Mouse (Mus musculus) urinary bladder, postnatal 25 days (tissue): ENCODE results near the gene Pbx1.

Experiments used
- DNase-seq: peaks from one replicate; pipeline ENCODE4 v3.0.0; 2022; ENCODE audit warnings: low spot score

The Pbx1 gene

DNA sequence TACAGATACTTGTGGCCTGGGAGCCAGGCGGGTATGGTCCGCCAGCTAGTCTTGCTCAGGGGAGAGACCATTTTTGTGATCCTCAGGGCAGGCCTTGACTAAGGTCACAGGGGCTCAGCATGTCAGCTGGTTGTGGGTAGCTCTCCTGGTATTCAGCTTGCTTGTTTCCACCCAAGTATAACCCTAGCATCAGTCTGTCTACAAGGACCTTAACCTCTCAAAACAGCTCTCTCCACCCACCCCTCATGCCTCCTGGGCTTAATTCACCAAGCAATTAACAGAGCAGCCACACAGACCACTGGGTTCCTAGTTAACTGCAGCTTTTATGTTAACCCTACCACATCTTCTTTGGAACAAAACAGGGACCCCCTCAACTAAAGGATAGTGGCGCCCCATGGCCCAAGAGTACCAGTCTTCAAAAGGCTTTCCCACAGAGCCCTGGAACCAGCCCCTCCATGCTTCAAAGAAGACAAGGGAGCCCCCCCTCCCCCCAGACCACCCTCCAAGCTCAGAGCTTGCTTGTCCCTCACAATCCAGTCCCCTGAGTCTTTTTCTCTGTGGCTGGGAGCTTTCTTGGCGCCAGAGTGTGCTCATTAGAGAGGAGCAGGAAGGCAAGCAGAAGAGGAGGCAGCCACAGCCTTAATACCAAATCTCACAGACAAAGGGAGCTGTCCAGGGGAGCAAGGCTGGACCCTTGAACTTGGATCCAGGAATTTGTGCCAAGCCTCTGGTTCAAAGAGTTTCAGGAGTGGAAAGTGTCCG lies 48.1 kb downstream of the Pbx1 start:
- DNase-seq, result no peak

DNA sequence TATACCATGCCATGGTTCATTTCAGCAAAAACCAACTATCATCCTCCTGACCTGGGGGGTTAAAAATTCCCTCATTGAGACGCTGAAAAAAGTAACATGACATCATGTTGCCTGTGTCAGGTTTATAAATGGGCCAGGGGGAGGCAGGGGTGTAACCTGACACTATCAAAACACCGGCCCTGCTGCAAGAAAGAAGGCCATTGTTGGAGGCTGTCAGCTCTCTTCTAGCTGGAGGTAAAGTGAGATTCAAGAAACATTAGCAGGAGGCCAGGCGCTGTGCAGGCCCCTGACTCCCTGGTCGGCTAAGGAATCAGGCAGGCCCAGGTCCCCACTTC lies 49.3 kb downstream of the Pbx1 start:
- DNase-seq, result no peak

DNA sequence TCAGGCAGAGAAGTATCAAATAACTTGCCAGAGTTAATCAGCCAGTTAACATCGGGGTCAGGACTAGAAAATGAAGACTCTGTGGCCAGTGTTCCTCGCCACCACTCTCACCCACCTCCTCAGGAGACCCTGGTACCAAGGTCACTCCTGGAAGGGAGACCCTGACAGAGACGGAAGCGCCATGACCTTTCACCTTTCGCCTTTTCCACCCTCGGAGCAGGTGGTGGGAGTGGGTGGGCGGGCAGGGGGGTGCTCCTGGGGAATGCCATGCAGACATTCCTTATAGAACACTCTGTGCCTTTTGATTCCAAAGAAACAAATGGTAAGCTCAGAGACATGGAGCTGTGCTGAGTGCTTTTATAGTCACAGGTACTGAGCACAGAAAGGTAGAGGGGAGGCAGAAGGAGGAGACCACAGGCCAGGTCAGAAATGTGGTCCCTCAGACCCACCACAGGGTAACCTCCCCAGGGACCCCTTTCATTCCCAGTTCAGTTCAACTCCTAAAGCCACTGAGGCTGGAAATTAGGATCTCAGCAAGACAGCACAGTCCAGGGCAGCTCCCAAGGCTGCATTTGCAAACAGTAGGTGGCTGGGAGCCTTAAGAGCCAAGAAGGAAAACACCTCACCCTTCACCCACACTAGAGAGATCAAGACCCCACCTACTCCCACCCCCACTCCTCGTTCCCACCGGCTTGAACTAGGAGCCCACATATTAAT lies 49.8 kb downstream of the Pbx1 start:
- no peak for DNase-seq

DNA sequence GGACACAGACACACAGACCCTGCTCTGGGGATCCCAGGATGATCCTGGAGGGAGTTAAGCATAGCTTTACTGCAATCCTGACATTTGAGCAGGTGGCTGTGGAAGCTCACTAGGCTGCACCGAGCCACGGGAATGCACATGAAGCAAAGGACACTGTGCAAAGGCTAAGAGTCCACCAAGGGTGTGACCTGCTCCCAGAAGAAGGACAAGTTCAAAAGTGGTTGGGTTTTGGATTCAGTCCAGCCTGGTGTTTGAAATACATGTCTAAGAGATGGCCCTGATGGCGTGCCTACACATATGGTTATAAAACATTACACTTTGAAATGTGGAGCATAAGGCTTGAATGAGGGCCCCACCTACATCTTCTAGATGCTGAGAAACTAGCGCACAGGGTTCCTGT lies 50.6 kb downstream of the Pbx1 start:
- DNase-seq, result no peak

DNA sequence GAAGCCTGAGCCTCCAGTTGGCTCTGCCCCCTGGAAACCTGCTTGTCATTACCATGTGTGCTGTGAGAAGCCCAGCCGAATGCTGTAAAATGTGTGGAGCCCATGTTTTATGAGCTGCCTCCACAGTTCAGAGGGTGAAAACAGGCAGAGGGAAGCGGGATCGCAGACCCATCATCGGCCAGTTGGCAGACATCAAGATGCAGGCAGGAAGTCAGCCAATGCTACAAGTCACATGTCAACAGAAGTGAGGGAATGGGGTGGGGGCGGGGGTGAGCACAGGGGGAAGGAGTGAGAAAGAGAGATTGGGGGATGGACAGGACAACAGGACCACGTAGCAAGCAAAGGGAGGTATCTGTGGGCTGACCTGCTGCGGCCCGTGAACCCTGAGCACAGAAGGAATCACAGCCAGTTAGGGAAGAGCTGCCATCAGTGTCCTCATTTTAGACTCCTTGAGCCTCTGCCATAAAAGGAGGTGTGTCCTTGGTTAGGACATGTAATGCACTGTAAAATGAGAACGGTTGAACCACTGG lies 51.8 kb downstream of the Pbx1 start:
- DNase-seq, result no peak

DNA sequence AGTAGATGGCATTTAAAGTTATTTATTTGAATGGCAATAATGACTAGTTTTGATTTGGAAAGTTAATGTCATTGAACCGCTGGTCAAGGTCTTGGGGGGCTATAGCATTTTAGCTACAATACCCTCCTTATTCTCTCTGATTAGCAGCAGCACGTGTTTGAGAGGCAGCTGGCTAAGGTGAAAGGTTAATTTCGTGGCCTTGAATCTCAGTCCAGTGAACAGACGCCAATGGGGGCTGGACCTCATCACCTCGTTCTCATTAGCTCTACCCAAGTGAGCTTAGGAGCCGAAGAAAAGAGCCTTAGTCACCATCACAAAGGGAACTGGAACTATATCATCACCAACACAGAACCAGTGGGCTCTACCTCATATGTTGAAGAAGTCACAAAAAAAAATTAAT lies 54.4 kb downstream of the Pbx1 start:
- no peak for DNase-seq

DNA sequence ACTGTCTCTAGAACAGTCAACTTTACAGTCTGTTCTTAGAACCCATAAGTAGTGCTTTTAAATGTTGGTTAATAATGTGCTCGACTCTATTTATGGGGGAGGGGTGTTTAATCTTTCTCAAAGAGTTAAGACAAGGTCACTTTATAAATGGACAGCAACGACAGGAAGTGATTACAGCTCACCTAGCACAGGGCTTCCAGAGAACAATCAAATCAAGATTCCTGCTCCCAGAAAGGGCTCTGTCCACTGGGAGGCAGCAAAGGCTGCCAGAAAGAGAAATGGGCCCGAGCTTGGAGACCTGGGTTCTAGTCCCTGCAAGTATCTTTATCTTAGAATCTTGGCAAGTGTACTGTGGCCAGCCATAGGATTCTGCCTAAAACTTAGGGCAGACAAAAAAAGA lies 55.7 kb downstream of the Pbx1 start:
- no peak for DNase-seq

DNA sequence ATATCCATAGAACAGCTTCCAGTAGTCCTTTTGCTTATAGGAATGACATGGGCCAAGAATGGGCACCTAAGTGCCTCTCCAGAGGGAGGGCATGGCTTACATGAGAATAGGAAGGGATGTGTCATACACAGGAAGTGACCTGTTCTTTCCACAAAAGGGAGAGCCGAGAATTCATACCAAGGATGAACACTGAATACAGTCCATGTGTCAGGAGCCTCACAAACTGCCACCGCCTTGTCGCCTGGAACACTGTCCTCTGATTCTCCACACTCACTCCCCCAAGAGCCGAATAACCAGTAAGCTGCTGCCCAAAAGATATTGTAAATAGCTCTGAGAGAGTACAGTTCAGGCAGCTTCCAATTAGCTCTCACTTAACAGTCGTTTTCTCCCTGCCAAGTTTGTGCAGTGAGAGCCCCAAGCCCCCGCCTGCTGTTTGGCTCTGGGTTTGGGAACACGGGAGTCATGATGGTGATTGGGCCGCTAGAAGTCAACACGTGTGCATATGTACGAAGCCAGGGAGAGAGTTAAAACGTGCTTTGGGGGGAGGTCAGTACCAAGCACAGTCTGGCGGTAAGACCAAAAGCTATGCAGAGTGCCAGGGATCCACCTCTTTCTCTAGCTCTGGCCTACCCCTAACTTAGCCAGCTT lies 57.0 kb downstream of the Pbx1 start:
- DNase-seq, result no peak

DNA sequence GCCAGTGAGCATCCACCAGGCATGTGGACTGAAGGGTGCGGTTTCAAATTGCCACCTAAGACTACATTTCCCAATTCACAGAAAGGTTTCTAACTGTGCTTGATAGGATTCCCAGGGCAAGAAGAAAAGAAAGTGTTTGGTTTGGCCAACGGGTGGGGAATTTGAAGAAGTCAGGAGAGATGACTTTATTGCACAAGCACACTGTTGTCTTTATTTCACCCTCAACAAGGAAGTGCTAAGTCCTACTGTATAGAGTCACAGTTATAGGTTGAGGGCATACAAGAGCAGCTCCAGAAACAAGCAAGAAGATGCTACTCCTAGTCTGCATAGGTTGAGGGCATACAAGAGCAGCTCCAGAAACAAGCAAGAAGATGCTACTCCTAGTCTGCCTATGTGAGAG lies 60.0 kb downstream of the Pbx1 start:
- no peak for DNase-seq

DNA sequence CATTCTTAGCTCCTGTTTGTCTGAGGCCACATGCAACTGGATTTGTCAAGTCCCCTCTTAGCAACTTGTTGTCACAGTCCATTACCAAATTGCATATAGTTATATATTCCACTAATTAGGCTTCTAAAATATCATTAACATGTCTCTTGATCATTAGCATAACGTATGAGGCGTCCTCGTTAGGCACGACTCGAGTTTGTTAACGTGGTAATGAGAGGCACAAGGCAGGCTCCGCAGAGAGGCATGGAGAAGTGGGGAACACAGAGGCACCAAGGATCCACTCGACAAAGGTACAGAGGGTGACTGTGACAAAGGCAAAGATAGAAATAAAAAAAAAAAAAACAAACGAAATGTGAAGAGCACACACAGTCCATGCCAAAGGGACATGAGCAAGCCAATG lies 61.1 kb downstream of the Pbx1 start:
- no peak for DNase-seq

DNA sequence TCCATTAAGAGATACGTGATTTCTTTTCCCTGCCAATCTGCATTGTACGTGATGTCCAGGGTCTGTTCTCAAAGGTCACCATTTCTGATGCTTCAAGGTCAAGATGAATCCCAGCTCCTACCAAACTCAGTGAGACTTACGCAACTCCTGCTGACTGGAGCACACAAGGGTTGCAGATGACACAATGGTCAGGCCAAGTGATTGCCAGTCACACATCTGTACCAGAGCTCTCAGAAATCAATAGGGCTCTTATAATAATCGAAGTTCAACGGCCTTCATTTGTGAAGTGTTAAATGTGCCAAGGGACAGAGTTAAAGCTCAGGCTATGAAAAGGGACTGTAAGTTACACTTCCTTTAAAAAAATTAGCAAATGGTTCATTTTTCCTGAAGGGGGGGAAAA lies 65.8 kb downstream of the Pbx1 start:
- DNase-seq, result no peak

DNA sequence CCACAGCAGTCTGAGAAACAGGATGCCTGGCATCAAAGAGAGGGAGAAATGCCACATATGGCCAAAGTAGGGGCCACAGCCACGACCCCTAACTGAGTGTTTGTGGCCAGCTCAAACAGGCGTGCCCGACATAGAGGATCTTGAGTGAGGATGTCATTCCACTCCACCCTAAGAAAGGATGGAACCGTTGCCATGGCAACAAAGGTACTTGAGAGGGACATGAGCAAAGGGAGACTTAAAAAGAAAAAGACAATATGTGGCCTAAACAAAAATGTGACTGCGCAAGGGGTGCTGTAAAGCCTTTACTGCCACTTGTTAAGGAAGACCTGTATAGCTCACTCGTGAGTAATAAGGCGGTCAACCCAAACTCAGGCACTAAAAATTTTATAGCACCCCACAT lies 67.7 kb downstream of the Pbx1 start:
- DNase-seq, result no peak

DNA sequence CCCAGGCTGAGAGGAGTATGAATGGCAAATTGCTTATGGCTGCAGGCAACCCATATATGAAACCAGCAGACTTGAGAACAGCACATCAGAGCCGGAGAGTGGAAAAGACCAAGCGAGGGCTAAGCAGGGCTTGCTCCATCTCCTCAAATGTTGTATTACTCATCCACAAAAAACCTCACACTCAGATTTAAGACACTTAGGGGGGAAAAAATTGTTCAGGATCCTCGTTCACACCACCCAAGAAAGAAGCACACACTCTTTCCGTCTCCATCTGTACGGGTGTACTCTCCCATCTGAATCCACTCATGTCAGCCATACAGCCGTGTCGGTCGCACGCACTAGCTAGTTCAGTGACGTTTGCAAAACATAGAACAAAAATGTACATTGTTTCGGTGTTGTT lies 69.0 kb downstream of the Pbx1 start:
- no peak for DNase-seq

DNA sequence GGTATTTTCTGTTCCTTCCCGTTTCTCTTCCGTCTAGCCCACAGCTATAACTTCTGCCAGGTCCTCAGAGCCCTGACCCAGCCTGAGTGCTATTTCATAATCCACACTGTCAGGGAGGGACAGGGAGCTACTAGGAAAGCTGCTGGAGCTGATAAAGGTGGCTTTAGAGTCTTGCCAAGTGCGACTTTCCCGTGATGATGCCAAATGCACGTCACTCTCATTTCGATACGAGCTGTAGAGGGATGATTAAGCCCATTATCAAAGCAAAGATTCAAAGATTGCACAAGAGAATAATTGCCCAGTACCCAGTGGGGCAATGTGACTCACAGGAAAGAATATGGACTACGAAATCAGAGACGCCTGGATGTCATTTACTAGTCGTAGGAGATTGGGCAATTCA lies 69.6 kb downstream of the Pbx1 start:
- no peak for DNase-seq

DNA sequence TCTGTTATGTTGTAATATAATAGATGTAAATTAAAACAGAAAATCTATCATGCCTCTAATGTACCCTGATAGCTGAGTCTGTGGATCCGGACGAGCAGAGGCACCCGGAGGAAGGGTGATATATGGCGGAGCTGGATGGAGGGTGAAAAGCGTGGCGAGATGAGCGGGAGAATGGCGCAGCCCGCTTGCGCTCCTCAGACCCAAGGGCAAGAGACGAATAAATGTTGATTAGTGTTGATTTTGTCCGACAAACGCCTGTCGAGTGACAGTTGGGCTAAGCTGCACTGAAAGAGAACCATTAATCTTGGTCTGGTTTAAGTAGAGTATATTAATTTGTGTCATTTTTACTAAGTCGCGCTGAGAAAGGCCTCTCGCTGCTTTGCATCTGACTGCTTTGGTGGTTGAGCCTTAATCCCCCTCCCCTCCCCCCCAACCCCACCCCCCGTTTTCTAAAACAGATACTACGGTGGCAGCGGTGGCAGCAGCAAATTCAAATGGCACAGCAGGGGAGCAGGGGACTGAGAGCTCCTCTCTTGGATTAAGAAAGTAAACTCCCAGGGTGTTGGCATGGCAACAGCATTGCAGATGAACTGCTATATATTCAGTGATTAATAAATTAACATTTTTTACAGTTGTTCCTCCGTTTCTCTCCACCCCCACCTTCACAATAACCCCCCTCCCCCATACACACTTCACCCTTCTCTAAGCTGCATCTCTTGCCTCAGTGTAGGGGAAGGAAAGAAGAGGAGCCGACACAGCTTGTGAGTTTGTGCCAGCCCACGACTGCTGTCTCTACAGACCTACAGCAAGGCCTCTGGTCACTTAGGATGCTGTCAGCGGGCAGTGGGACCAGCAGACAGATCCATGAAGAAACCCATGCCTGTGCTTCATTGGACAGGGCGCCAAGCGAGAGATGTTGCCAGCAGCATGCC lies 74.1 kb downstream of the Pbx1 start:
- DNase-seq, result no peak

DNA sequence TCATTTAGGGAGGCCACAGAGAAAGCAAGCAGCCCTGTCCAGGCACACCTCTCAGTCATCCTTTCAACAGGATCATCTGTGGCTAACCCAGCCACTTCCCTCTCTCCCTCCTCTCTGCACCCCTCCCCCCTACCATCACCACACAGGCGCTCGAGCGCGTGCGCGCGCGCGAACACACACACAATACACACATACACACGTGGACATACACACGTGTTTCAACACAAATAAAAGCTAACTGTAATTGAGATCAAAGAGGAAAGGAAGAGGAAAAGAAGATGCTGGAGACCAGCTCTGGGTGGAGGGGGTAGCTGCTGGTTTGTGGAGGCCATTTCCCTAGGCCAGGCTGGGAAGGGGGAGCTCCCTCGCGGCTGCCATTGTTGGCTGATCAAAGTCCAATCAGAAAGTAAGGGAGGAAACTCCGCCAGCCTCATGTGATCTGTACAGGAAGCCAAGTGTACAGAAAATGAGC lies 75.1 kb downstream of the Pbx1 start:
- DNase-seq, result no peak

DNA sequence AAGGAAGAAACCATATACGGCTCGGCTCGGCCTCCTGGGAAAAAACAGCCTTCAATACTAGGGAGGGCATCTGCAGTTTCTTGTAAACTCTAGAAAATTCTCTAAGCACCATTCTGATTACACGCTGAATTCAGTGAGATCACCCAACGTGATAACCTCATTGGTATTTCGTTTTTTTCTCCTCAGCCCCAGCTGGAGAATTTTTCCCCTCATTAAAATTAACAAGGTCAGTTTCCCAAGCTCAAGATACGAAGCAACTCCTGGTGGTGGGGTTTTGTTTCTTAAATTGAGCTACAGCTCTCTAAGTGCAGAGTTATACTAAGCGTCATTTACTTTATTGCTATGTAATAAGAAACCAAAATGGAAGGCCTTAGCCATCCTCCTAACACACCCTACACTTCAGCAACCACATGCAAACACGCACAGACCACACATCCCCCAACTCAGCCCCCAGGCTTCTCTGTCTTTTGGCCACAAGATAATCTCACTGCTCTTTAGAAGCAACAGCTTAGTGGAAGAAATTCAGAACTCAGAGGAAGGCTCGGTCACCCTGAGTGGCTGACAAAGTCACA lies 76.0 kb downstream of the Pbx1 start:
- no peak for DNase-seq

DNA sequence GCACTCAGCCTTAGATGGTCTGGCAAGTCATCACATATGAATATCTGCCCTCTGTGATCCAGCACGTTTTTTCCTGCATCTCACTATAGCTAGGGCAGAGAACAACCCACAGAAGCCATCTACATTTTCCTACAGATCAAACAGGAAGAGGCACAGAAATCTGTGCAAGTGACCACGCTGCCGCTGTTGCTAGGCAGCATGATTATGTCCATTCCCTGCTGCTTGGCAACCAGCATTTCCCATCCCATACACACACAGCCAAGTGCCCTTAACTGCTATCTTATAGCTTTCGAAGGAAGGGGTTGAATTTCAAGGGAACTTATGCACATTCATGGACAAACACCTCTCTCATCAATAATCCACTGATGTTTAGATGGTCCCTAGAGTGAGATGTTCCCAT lies 77.1 kb downstream of the Pbx1 start:
- no peak for DNase-seq

DNA sequence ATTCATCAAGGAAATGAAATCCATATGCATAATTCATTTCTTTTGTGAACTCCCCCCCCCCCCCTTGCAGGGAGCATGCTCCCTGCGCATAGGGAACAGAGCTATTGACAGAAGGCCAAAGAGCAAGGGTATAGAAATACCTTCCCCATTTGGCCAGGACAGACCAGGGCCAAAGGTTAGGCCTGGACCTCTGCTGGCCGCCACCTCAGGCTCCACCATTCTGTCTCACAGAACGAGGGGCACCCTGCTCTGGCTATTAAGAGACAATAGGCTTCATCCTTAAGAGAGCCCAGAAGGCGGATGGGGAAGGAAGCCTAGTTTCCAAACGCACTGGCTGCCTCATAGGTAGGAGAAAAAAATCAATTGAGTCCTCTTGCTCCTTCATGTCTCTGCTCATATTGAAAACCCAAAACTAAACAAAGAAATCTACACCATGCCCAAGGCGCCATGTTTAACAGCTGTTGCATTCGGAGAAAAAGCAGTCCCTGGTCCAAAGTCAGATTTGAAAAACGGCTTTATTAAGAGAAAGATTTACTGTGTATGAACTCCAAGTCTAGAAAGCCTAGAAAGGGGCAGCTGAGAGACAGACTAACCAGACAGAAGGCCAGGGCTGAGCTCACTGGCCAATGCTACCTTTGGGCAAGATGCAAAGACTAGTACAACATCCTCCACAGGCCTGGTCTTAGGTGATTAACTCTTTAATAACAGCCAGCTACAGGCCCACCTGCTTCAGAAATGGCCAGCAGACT lies 83.9 kb downstream of the Pbx1 start:
- no peak for DNase-seq

DNA sequence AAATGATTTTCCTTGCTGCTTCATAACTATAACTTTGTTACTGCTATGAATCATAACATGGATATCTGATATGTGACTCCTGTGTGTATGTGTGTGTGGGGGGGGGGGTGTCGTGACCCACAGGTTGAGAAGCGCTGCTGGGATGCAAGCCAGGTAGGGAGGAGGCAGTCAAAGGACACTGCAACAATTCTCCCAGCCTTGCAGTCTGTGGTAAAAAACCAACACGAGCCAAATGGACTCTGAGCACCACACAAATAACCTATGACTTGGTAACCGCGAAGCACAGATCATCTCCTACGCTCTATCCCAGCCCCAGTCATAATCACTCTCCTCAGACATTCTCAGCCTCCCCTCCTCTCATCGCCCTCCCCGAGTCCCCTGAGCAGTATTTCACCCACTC lies 87.2 kb downstream of the Pbx1 start:
- DNase-seq, result no peak

DNA sequence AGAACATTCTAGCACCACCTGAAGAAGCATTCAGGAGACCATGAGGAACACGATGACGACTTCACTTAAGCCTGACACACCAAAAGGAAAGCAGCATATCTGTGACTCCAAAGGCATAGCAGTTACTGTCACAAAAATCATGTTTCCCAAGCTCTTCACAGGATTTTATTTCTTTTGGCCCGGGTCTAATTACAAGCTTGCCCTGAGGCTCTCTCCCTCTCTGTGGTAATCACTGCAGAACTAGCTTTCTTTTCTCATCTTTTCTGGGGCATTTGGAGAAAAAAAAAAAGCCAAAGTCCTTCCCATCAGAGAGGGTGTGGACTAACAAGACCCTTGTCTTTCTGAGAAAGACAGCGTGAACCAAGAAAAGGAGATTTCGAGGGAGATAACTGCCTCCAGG lies 87.8 kb downstream of the Pbx1 start:
- no peak for DNase-seq
